Mouse (Mus musculus): ENCODE data around the gene Poc1b. TPM values are rescaled to one million over a fixed set of nuclear protein-coding genes. Genes with fewer than 3 reads are reported as not detected.

Gene Poc1b
- total RNA-seq (2021) = 1 to 10 TPM; 4.9 to 7.2 TPM

DNA sequence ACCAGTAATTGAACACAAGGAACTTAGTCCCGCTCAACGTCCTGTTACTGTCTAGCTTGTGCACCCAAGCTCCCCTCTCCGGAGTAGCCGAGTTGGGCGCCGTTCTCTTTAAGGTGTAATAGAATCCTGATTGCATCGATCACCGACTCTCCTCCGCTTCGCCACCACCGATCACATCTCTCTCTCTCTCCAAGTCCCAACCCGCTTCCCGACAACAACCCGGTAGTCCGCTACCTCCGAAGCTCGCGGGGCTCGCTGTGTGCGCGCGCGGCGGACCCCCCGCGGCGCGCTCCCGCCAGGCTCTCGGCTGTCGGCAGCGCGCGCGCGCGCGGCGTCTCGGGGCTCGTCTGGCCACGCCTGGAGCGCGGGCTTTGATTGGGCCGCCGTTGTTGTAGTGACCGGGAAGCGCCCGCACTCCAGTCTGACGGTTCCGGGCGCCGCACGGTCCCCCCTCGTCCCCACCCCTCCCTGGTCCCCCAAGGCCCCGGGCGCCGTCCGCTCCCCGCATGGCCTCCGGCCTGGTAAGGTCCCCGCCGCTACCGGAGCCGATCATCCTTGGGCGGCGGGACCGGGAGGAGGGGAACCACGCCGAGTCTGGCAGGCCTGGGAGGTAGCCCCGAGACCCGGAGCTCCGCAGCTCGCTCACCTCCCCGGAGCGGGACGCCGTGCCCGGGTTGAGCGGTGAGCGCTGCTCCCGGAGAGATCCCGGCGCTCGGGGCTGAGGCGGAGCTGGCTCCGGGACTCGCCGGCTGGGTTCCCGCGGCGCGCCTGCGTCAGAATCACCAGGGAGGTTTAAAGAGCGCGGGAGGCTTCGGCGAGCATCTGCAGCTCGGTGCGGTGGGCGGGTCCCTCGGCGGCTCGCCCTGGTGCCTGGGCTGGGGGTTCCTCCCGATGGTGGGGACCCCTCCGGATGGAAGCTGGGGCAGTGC is at the start of gene Poc1b:
TSS of gene Poc1b (plus strand) at position 334 of the 929 bp plus-strand sequence.
- peak; percentile 80 to 90 for DNase-seq
- intact Hi-C loops (cut with DNase I) = loop anchor here (5.0 kb wide), 2 partner anchors 470 to 510 kb away; no protein-coding TSS in a partner anchor

DNA sequence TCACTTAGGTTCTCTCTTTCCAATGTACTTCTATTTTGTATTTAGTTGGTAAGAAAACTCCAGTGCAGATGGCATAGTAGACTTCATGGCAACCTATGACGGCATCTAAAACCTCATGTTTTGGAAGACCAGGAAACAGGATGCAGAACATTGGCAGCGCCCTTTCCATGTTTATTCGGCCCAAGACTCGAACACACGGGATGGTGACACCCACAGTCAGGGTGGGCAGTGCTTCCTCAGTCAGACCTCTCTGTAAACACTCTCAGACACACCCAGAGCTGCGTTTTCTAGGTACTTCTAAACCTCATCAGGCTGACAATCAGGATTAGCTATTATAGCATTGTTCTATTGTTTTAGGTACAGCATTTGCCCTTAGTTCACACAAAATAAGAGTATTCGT is 46.2 kb upstream of the Poc1b start:
- intact Hi-C loops (cut with DNase I) = no loop called here
- DNase-seq = no peak

DNA sequence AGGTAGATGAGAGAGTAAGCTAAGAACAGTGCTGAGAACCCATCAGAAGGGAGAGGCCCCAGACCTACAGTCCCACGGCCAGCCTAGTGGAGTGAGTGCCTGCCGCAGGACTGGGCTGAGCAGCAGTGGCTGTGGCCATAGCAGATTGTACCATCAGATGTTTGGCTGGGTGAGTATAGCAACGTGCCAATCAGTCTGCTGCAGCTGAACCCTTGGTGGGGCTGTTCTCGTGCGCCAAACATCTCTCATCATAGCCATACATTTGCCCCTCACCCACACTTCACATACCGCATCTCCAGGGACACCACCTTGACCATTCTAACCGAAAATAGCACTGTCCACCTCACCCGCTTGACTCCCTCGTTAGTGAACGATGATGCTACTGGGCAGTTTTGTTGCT is 45.4 kb upstream of the Poc1b start:
- intact Hi-C loops (cut with DNase I) = no loop called here
- DNase-seq = no peak

DNA sequence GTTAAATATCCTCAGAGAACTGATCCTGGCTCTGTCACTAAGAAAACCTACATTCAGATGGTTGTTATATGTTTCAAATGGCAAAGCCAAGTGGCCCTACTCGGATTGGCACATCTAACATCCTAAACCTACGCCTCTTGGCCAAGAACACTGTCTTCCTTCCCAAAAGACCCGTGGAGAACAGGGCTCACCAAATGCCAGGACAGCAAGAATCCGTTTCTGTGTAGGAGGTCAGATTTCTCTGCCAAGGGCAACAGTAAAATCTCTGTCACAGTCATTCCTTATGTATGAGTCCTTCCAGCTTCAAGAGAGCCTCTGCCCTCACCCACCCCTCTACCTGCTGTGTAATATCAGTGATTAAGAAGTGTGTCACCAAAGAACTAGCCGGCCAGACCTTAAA is 44.3 kb upstream of the Poc1b start:
- DNase-seq = no peak
- intact Hi-C loops (cut with DNase I) = no loop called here

DNA sequence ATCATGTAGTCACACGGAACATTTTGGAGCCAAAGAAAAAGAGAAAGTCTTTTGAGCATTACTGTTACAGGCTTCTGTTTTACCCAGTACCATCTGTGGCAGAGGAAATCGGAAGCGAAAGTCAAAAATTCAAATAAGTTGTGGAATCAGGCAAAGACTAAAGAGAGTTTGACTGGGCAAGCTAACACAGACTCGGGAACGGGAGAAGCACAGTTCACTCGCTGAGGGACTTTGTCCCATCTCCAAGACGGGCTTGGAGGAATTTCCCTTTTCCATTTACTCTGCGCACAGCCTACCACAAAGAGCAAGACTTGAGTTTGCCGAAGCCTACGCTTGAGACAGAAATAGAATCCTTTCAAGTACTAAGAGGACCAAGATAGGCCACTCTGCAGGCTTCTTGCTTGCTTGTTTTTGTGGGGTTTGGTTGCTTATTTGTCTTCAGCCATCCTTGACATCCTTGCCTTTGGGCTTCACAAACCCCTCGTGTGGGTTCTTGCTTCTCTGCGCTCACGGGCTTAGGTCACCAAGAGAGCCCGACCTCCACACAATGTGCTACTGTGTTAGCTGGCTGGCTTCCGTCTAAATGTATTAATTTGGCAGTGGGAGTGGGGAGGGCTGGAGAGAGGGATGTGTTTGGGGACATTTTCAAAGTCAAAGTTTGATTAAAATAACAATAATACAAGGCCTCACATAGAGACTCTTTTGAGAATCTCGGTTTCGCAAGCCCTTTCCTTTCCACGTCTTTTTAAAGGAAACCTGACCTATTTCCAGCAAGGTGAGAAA is 30.5 kb upstream of the Poc1b start:
- no peak for DNase-seq
- intact Hi-C loops (cut with DNase I) = no loop called here

DNA sequence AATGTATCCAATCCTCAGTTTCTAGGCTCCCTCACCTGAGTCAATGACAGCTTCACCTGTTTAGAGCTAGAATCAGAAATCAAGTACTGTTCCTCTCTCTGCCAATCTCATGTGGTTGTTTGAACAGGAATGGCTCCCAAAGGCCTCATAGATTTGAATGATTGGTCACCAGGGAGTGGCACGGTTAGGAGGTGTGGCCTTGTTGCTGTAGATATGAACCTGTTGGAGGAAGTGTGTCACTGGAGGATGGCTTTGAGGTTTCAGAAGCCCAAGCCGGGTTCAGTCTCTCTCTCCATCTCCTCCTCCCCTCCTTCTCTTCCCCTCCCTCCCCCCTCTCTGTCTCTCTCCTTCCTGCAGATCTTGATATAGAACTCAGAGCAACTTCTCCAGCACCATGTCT is 28.2 kb upstream of the Poc1b start:
- intact Hi-C loops (cut with DNase I) = no loop called here
- no peak for DNase-seq

DNA sequence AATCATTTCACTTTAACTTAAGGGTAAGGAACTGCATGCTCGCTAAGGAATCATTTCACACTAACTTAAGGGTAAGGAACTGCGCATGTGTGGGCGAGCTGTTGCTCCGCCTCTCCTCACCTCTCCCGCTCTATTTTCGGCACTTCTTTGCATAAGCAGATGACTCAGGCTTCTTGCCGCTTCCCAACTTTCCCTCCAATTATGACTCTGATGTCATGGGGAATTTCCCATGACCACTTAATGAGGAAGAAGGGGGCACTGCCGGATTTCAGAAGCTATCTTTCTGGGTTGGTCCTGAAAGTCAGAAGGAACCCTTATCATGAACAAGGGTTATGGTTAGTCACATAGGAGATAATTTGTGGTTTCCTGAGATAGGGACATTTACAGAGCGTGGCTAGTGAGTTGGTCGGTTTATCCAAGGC is 25.3 kb upstream of the Poc1b start:
- no peak for DNase-seq
- intact Hi-C loops (cut with DNase I) = loop anchor here (10.0 kb wide), 1 partner anchor 1237 kb away; no protein-coding TSS in a partner anchor

DNA sequence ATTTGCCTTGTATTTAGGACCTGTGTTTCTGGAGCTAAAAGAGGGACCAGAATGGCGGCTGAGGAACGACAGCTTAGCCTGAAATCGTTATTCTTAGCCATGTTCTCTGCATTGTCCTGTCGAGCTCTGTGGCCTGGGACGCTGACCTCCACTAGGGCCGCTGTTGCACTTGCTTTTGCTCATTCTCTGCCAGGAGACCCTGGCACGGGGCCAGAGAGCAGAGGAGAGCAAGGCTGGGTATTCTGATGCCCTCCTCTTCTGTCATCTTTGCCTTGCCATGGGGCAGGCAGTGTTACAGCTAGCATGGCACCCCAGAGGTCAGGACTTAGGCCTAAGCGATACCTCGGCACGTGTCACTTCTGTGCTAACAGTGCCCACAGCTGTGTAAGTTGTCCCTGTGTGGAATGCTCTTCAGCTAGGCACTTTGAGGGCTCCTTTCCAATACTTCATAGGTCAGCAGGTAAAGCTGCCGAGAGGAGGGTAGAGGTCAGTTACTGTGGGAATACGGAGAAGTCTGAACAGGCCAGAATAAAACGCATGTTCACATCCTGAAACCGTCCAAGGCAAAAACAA is 23.3 kb upstream of the Poc1b start:
- intact Hi-C loops (cut with DNase I) = loop anchor here (10.0 kb wide), 1 partner anchor 1239 kb away; no protein-coding TSS in a partner anchor
- peak in 1 of 2 experiments; percentile 25 for DNase-seq

DNA sequence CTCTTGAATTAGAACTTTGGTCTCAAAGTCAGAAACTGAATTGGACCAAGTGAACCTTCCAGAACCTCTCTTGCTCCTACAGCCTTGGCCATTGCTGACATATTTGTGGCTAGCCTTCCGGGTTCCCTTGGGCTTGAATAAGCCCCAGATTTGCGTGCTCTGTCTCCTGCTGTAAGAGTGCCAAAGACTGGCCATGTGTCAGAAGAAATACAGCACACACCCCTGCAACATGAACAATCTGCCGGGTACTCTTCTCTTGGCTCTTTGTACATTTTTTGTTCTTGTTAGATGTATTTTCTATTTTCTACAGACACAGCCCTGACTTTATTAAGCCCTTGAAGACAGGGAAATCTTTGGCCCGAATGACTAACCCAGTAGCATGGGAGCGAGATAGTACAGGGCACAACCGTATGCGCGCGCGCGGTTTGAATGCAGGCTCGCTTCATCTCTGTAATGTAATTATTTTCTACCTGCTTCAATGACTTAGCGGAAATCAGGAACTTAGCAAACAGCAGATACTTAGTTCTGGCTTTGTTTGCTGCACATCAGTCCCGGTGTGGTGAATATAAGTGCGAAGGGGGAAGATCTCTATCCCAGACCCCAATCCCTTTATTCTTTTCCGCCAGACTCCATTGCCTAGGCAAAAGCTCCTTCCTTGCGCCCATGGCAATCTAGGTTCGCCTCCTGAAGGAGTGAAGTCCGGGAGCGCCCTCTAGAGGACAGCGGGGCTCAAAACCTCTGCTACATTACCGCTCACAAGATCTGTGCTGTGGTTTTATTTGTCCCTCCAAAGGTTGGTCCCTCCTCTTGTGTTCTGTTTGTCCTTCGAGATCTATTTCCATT is 22.2 kb upstream of the Poc1b start:
- intact Hi-C loops (cut with DNase I) = loop anchor here (1.0 to 10.0 kb wide), 4 partner anchors 172 to 1371 kb away; partner anchors contain the start of gene Atp2b1
- peak; percentile 85 to 92 for DNase-seq

DNA sequence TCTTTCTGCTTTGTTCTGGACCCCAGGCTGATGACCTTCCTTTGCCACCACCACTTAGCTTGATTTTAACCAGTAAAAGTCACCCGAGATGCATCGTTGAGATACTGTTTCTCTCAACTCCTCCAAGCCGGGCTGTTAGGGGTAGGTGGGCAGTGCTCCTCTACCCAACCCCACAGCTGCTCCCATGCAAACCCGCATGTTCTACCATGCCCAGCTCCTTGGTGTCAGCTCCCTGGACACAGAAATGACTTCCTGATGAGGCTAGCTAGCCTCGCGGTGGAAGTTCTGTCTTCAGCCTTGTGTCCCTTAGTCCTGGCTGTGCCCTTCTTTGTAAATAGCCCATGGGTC is 21.6 kb upstream of the Poc1b start:
- intact Hi-C loops (cut with DNase I) = loop anchor here (1.0 to 10.0 kb wide), 4 partner anchors 173 to 1372 kb away; partner anchors contain the start of gene Atp2b1
- no peak for DNase-seq

DNA sequence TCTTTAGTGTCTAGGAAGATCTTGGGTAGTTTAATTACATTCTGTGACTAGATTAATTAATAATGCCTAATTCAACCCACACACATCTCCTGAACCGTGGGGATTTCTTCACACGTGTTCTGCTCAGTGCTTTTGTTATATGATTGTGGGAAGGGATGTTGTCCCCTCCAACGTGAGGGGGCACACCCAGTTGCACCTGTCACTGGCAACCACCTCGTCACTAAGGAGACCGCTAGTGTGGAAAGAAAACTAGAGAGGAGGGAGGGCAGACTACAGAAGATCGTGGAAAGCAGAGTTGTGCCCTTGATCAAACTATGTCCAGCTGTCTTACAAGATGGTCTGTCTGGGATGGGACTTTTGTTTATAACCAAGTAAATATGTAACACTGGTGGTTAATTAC is 20.8 kb upstream of the Poc1b start:
- intact Hi-C loops (cut with DNase I) = loop anchor here (5.0 to 10.0 kb wide), 2 partner anchors 174 to 1241 kb away; partner anchors contain the start of gene Atp2b1
- DNase-seq = no peak

DNA sequence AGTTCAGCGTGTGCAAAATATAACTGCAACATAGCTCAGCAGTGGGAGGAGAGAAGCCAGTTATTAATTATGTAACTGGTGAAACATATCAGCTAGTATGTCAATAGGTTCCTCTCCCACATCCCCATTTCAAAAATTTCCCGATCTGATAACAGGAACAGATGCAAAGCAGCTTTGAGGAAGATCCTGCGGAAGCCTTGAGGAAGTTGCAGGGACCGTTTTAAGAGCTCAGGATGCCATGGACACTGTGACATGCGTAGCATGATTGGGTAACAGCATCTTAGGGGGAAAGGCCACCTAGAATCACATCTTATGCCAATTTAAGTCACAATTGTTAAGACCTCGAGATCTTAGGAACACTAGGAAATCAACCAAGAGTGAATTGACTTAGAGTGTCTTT is 16.9 kb upstream of the Poc1b start:
- DNase-seq = no peak
- intact Hi-C loops (cut with DNase I) = loop anchor here (5.0 to 10.0 kb wide), 2 partner anchors 178 to 1245 kb away; partner anchors contain the start of gene Atp2b1

DNA sequence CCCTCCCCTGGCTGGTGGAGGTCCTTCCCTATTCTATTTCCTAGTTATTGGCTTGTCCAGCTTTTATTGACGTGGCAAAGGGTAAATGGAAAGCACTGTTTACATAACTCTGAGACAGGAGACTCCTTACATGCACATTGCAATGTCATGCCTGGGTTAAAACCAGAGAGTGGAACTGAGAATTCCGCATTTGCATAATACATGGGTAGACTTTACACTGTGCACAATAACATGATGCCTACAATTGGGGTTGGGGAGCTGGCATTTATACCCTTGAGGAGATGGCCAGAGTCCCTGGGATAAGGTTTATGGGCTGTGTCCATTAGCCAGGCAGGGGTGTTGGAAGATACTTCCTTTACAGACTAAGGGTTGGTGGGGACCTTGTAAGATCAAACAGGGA is 13.5 kb upstream of the Poc1b start:
- intact Hi-C loops (cut with DNase I) = no loop called here
- DNase-seq = no peak

DNA sequence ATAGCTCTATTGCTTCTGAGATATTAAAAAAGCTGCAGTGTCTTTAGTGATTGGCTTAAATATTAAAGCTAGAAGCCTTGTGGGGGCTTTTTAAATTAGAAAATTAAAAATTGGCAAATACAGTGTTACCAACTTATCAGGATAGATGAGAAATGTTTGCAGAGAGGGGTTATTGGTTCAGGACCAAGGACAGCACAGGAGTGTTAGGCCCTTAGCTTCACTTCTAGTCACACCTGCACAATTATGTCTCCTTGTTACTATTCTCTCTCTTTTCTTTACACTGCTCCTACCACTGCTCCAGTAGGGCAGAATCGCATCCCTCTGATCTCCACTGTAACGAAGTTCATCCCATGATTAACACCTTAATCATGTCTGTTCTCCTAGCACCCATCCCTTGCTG is 11.7 kb upstream of the Poc1b start:
- intact Hi-C loops (cut with DNase I) = no loop called here

DNA sequence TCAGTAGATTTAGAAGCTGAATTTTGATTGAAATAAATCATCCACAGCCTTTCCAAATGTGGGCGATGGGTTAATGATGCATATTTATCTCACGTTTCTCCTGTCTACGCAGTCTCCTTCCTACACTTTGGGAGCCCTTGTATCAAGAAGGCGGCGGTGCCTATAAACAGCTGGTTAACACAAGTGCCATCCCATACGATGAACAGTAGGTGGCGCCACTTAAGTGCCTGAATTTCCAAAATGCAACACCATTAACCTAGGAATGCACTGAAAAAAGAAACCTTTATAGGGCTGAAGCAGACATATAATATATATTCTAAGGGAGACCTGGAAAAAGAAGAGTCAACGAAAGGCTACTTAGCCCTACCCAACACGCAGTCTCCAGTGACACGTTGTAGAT is 9.5 kb upstream of the Poc1b start:
- DNase-seq = peak; percentile 36 to 47
- intact Hi-C loops (cut with DNase I) = loop anchor here (2.0 kb wide), 1 partner anchor 55 kb away; no protein-coding TSS in a partner anchor

More for the DNA sequence above, 11.7 kb upstream of the Poc1b start:
- no peak for DNase-seq

DNA sequence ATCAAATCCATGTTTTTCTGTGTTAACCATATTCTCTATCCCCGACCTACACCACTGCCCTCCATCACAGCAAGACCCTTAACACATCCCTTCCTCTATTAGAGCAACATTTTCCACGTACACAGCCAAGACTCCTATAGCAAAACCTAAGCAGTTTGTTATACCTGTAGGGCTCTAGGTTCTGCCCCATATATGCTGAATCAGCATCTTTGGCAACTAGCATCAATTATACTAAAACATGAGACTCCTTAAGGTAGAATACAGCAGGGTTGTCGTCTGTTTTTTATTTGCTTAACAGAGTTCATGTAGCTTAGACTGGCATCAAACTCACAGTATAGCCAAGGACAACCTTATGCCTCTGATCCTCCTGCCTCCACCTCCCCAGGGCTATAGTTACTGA is 1.3 kb upstream of the Poc1b start:
- intact Hi-C loops (cut with DNase I) = loop anchor here (5.0 kb wide), 2 partner anchors 472 to 512 kb away; no protein-coding TSS in a partner anchor
- DNase-seq = no peak

DNA sequence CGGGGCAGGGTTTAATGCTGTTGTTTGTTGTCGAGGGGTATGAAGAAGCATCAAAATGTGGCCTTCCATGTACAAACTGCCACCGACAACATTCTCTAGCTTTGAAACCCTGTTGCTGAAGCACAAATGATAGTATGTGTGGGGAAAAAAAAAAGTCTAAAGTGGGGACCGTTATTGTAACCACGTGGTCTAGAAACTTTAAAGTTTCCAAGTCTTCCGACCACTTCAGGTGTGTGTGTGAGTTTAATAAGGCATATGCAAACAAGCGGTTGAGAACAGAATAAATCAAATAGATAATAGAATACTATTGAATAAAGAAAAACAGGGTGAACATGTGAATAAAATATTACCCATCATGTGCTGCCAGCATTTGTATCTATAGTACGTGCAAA is 529 bp upstream of the Poc1b start:
- intact Hi-C loops (cut with DNase I) = loop anchor here (5.0 kb wide), 2 partner anchors 471 to 511 kb away; no protein-coding TSS in a partner anchor
- DNase-seq = no peak

DNA sequence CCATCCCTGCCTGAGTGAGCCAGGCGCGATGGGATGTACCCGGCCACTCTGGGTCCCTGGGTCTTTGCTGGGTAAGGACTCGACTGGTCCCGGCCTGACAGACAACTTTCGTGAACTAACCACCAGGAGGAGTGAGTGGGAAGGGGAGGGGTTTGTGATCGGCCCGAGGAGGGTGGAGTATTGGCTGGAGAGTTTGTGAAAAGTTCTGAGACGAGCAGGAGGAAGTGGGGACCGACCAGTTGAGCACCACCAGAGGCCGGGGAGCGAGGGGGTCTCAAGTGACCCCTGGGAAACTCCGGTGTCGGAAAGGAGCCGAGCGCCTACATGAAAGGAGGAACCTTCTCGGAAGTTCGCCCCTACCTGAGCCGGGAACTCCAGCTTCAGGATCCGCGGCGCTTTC is 1.1 kb downstream of the Poc1b start, which contains the start of gene Galnt4:
TSS of gene Galnt4 (plus strand) at position 196 of the 400 bp plus-strand sequence.
- peak; percentile 75 to 83 for DNase-seq
- intact Hi-C loops (cut with DNase I) = loop anchor here (5.0 kb wide), 2 partner anchors 469 to 509 kb away; no protein-coding TSS in a partner anchor

DNA sequence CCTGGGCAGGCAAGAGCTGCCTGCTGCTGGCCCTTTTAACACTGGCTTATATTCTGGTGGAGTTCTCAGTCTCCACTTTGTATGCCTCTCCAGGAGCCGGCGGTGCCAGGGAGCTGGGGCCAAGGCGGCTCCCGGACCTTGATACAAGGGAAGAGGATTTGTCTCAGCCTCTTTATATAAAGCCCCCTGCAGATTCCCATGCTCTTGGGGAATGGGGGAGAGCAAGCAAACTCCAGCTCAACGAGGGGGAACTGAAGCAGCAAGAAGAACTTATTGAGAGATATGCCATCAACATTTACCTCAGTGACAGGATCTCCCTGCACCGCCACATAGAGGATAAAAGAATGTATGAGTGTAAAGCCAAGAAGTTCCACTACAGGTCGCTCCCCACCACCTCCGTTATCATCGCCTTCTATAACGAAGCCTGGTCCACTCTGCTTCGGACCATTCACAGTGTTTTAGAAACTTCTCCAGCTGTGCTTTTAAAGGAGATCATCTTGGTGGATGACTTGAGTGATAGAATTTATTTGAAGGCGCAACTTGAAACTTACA is 1.7 kb downstream of the Poc1b start:
- no peak for DNase-seq
- intact Hi-C loops (cut with DNase I) = loop anchor here (5.0 kb wide), 2 partner anchors 469 to 509 kb away; no protein-coding TSS in a partner anchor

Data from heart, postnatal 36 days (tissue).